Mouse (Mus musculus) intestine, postnatal 0 days (tissue): ENCODE results near the gene Atp5e. TPM values are rescaled to one million over a fixed set of nuclear protein-coding genes. Genes with fewer than 3 reads are reported as not detected.

Experiments used
- ATAC-seq: fragments of 200-750 bp; cut with Nextera tagmentation; 2 replicates; pipeline ENCODE4 v1.8.0; 2017; ENCODE audit warnings: mild to moderate bottlenecking, moderate TSS enrichment, moderate library complexity
- H3K27ac ChIP-seq: fragments of 300-500 bp; sonication (generic); 2 replicates; pipeline ENCODE4 v1.5.1; 2014; ENCODE audit warnings: mild to moderate bottlenecking, low read depth, low read length, moderate library complexity
- H3K27me3 ChIP-seq: fragments of 300-500 bp; sonication (generic); replicated peaks from 2 replicates; pipeline ENCODE4 v1.6.1; 2014; ENCODE audit warnings: low read length, mixed read lengths; ENCODE audit not compliant: control insufficient read depth, insufficient read depth
- H3K36me3 ChIP-seq: fragments of 300-500 bp; sonication (generic); 2 replicates; pipeline ENCODE4 v1.6.1; 2014; ENCODE audit warnings: mild to moderate bottlenecking, moderate library complexity; ENCODE audit not compliant: control insufficient read depth, insufficient read depth
- H3K4me1 ChIP-seq: fragments of 300-500 bp; sonication (generic); replicated peaks from 2 replicates; pipeline ENCODE4 v1.6.1; 2014; ENCODE audit warnings: antibody characterized with exemption, low read length, mixed read lengths; ENCODE audit not compliant: control insufficient read depth, insufficient read depth
- H3K4me2 ChIP-seq: fragments of 300-500 bp; sonication (generic); replicated peaks from 2 replicates; pipeline ENCODE4 v1.6.1; 2014; ENCODE audit warnings: low read depth, mild to moderate bottlenecking, moderate library complexity
- H3K4me3 ChIP-seq: fragments of 300-500 bp; sonication (generic); 2 replicates; pipeline ENCODE4 v1.5.1; 2014; ENCODE audit warnings: low read depth, low read length
- H3K9ac ChIP-seq: fragments of 300-500 bp; sonication (generic); 2 replicates; pipeline ENCODE4 v1.6.1; 2014; ENCODE audit warnings: mild to moderate bottlenecking, low read depth, low read length
- H3K9me3 ChIP-seq: fragments of 300-500 bp; sonication (generic); 2 replicates; pipeline ENCODE4 v1.6.1; 2016; ENCODE audit warnings: mixed run types; ENCODE audit not compliant: control insufficient read depth
- CTCF ChIP-seq: sonication (generic); IDR thresholded peaks from 2 replicates; pipeline ENCODE4 v1.5.1; 2016; ENCODE audit warnings: low read depth, mild to moderate bottlenecking, control low read depth, antibody characterized with exemption, moderate library complexity
- WGBS: fragments of 180-500 bp; shearing (Covaris S2); extraction: QIAGEN DNeasy Blood & Tissue Kit; methylation state at CpG from one replicate; pipeline ENCODE4 v1.1.7; 2014; 5-methylcytosine and 5-hydroxymethylcytosine counted together
- polyA plus RNA-seq: library from polyadenylated mRNA; unstranded; fragments of >200 nt; fragmentation: Nextera tagmentation; extraction: Ambion mirVana; gene quantifications from 2 replicates; pipeline ENCODE4 v1.2.1, GENCODE M21; 2015

Atp5e gene
- polyA plus RNA-seq, 1 experiment from 2014 or later, result 1,046 TPM

GRCm38 (mm10) chr2:174453681-174454080 is 10.2 kb downstream of the Atp5e start:
- ATAC-seq, result no peak; the same call in 1 of the 2 replicates
- H3K27me3 ChIP-seq, result no peaks in the 10 kb centered on the region
- no peak overlapping the region for H3K4me3 ChIP-seq
- H3K4me2 ChIP-seq, result no peak overlapping the region
- no peaks in the 10 kb centered on the region for H3K4me1 ChIP-seq
- H3K9ac ChIP-seq, result no peak overlapping the region
- H3K9me3 ChIP-seq, result no peaks in the 10 kb centered on the region
- H3K36me3 ChIP-seq, result no peaks in the 10 kb centered on the region
- WGBS, result 57% methylated on average over 7 of the region's 7 CpGs
- TF ChIP-seq CTCF, result peak; percentile 68
- no peak overlapping the region for H3K27ac ChIP-seq

GRCm38 (mm10) chr2:174450353-174450752 is 13.6 kb downstream of the Atp5e start, which contains the start of gene Tubb1:
Gene Tubb1 (plus strand): TSS chr2:174450695.
- no peak within 1 kb of the TSS for H3K27ac ChIP-seq
- no peaks in the 10 kb centered on the region for H3K36me3 ChIP-seq
- TF ChIP-seq CTCF, result no peak
- no peaks in the 10 kb centered on the region for H3K9me3 ChIP-seq
- H3K4me3 ChIP-seq, result no peak within 1 kb of the TSS
- H3K4me1 ChIP-seq, result no peaks in the 10 kb centered on the region
- H3K27me3 ChIP-seq, result no peaks in the 10 kb centered on the region
- no peak for ATAC-seq
- WGBS, result 73% methylated on average over 4 of the region's 4 CpGs
- no peak within 1 kb of the TSS for H3K4me2 ChIP-seq
- no peak within 1 kb of the TSS for H3K9ac ChIP-seq

- no peak for ATAC-seq
- Histone ChIP-seq H3K27ac (no peak overlapping the region), H3K9me3 (no peaks in the 10 kb centered on the region), H3K4me3 (no peak overlapping the region), H3K4me1 (no peaks in the 10 kb centered on the region), H3K4me2 (no peak overlapping the region), H3K27me3 (no peaks in the 10 kb centered on the region), H3K9ac (no peak overlapping the region), H3K36me3 (no peaks in the 10 kb centered on the region)
- TF ChIP-seq CTCF, result no peak
- WGBS, result 83% methylated on average over 4 of the region's 4 CpGs
Observed at GRCm38 (mm10) chr2:174448405-174448804, 15.5 kb downstream of the Atp5e start.

GRCm38 (mm10) chr2:174446905-174447304 is 17.0 kb downstream of the Atp5e start:
- Histone ChIP-seq H3K4me2 (no peak overlapping the region), H3K27me3 (no peaks in the 10 kb centered on the region), H3K9ac (no peak overlapping the region), H3K36me3 (no peaks in the 10 kb centered on the region), H3K9me3 (no peaks in the 10 kb centered on the region), H3K27ac (no peak overlapping the region), H3K4me1 (no peaks in the 10 kb centered on the region), H3K4me3 (no peak overlapping the region)
- no peak for ATAC-seq
- 70% methylated on average over 8 of the region's 8 CpGs for WGBS
- no peak for TF ChIP-seq CTCF

- no peaks in the 10 kb centered on the region for H3K4me1 ChIP-seq
- H3K36me3 ChIP-seq, result no peaks in the 10 kb centered on the region
- H3K4me3 ChIP-seq, result no peak overlapping the region
- no peak overlapping the region for H3K9ac ChIP-seq
- TF ChIP-seq CTCF, result no peak
- 43% methylated on average over 7 of the region's 7 CpGs for WGBS
- no peak overlapping the region for H3K4me2 ChIP-seq
- no peak overlapping the region for H3K27ac ChIP-seq
- H3K27me3 ChIP-seq, result no peaks in the 10 kb centered on the region
- H3K9me3 ChIP-seq, result no peaks in the 10 kb centered on the region
- no peak for ATAC-seq
Observed at GRCm38 (mm10) chr2:174446492-174446891, 17.4 kb downstream of the Atp5e start.

- Histone ChIP-seq H3K27me3 (no peaks in the 10 kb centered on the region), H3K36me3 (no peaks in the 10 kb centered on the region), H3K4me3 (no peak overlapping the region), H3K9me3 (no peaks in the 10 kb centered on the region), H3K27ac (no peak overlapping the region), H3K4me2 (no peak overlapping the region), H3K9ac (no peak overlapping the region), H3K4me1 (no peaks in the 10 kb centered on the region)
- no peak for ATAC-seq
- WGBS, result 71% methylated on average over 6 of the region's 6 CpGs
- TF ChIP-seq CTCF, result no peak
Observed at GRCm38 (mm10) chr2:174445018-174445417, 18.9 kb downstream of the Atp5e start.

GRCm38 (mm10) chr2:174444359-174444758 is 19.5 kb downstream of the Atp5e start:
- no peak for ATAC-seq

More at GRCm38 (mm10) chr2:174444359-174444758, 19.5 kb downstream of the Atp5e start:
- Histone ChIP-seq H3K9me3 (no peaks in the 10 kb centered on the region), H3K4me2 (no peak overlapping the region), H3K9ac (no peak overlapping the region), H3K4me3 (no peak overlapping the region), H3K36me3 (no peaks in the 10 kb centered on the region), H3K27ac (no peak overlapping the region), H3K4me1 (no peaks in the 10 kb centered on the region), H3K27me3 (no peaks in the 10 kb centered on the region)
- TF ChIP-seq CTCF, result no peak
- 70% methylated on average over 7 of the region's 7 CpGs for WGBS
